Mouse (Mus musculus) cerebellum, adult 18-20 months (tissue): ENCODE measurements around the gene Rgl1.
"Not testable (repeated sequence)": the region's sequence is repeated elsewhere in the genome, so short reads cannot be mapped to it uniquely, and the experiment has no call there.

Source experiments
- DNase-seq, 2 experiments: peaks; one replicate each; pipeline ENCODE4 v3.0.0; 2021

The Rgl1 gene

DNA sequence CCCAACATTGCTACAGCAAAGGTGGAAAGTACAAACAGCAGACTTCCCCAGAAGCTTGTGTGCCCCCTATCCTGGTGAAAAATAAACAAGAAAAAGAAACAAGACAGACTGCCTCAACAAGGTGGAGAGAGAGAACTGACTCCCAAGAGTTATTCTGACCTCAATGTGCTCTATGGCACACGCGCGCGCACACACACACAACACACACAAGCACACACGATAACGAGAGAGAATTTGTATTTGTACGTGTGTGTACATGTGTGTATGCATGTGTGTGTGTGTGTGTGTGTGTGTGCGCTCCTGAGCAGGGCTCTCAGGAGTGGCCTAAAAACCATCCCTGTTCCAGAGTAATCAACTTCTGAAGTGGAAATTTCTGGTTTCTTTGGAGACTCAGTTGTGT lies 18.5 kb upstream of the Rgl1 start:
- no peak for DNase-seq

DNA sequence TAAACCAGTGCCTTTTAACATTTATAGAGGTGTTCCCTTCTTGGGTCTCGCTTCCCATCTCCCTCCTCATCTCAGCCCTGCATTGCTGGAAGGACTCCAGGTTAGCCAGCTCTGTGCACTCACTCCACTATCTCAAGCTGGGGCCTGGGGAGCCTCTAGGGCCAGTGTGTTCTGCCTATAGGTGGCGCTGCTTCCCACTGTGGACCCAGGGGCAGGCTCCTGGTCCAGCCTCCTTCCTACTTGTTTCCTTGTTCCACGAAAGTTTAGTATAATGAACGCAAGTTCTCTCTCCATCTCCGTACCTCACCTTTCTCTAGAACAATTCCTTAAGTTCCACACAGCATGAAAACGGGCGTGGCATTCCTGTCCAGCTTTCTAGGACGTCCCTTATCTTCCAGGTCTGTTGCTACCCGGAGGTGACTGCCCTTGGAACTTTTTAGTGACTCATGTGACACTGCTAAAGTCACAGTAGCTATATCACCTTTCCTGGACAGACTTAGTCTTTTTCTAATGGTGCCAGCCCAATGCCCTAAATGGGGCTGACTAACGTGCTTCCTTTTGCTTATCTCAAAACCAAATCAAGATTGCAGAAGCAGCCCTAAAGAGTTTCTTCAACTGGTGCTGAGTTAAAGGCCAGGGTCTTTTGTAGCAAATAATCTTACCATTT lies 13.1 kb upstream of the Rgl1 start:
- DNase-seq: peak; percentile 53 to 59

DNA sequence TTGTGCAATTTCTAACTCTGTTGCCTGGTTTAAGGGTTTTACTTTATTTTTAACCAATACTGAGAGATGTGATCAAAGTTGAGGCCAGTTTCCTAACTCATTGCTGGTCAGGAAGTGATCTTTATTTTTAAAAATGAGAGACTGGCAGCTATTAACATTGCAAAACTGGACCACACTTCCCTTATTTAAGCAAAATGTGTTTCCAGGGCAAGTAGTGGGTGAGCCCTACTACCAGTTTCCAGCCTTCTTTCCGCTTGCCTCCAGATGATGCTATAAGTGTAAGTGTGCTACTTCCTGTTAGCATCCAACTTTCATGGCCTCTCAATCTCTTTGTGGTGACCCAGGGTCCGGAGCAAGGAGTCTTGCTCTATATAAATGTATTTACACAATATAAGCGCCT lies 8.4 kb upstream of the Rgl1 start:
- DNase-seq: not testable (repeated sequence)

DNA sequence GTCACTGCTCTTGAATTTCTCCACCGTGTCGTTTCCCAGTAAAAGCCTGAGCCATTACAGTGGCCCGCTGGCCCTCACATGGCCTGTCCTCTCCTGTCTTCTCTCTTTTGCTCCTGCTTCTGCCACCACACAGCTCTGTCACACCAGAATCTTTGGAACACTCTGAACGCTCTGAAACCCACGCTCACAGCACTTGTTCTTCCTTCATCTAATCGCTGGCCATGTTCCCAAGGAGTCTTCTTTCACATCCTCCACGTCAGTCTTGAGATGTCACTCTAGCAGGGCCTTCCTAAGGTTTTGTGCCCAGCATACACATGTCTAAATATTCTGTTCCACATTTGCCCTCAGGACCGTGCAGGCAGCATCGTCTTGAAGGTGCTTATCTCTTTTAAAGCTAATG lies 4.9 kb upstream of the Rgl1 start:
- no peak for DNase-seq

DNA sequence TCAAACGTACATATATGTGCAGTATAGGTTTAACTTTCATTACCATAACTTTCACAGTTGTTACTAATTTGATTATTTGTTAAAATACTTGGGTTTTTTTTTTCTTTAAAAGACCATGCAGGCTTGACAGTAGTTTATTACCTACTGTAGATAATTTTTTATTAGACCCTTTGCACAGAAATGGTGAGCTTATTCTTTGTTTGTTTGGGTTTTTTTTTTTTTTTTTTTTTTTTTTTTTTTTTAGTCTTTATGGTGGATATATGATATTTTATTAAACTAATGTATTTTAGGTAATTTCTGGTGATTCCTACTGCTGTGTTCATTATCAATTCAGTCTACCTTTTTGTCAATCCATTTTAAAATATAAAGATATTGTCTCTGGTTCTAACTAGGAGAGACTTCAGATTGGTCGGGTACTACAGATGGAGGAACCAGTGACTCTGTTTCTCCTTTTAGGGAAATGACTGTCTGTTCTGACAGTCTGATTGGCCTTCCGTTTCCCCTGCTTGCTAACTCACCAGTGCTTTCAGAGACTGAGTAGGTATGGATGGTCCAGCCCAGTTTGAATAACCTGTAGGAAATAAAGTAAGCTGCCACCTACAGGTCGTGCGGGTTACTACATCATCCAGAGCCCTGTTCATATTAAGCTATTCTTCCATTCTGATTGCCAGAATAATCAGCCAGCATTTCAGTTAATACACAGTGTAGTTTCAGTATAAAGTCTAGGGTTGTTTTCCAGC lies 1.8 kb upstream of the Rgl1 start:
- peak; percentile 89 to 90 for DNase-seq

DNA sequence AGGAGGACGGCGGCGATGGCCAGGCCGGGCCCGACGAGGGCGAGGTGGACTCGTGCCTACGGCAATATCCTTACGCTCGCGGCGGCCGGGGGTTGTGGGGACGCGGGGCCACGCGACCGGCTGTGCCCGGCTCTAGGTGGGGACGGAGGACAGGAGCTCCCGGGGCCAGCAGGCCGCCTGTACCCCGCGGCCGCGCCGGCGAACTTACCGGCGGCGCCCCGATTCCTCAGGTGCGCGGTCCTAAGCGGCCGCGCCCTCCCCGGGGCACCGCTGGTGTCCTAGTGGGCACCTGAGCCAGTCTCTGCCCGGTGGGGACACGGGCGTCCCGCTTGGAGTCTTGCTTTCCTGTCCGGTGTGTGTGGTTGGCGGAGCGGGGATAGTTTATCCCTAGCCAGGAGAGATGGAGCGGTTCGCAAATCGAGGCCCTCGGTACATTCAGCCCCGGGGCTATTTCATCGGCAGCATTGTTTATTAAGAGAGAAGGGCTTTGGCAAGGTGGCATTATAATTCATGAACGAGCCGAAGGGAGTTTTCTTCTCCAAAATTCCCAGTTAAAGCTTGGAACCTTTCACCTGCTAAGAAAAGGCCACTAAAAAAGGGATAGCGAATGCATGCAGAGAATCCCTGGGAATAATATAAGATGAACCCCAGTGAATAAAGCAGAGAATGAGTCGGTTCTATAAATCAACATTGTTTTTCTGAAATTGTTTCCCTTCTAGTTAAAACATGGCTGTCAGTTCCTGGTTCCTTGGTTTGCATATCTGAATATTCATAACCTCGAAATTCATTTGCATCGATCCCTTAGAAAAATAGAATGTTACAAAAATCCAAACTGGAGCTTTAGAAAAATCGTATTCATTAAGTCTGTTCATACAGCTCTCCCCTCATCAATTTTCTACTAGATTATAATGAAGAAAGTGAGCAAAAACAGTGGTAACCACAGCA lies 925 bp upstream of the Rgl1 start:
- peak in 1 of 2 experiments; percentile 45 for DNase-seq

DNA sequence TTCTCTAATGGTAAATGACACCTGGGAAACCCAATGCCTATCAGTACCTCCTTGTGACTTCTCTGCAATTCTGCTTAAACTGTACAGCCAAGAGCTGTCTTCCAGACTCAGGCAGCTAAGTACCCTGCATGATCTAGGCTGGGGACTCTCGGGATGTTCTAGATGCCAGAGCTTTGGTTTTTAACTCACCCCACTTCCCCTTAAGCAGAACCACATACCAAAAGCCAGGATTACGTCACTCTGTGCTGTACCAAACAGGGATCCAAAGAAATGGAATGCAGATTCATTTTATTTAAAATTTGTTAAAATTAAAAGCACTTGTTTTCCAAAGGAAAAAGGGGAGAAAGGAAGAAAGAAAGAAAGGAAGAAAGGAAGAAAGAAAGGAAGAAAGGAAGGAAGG lies 4.4 kb downstream of the Rgl1 start:
- DNase-seq: no peak

DNA sequence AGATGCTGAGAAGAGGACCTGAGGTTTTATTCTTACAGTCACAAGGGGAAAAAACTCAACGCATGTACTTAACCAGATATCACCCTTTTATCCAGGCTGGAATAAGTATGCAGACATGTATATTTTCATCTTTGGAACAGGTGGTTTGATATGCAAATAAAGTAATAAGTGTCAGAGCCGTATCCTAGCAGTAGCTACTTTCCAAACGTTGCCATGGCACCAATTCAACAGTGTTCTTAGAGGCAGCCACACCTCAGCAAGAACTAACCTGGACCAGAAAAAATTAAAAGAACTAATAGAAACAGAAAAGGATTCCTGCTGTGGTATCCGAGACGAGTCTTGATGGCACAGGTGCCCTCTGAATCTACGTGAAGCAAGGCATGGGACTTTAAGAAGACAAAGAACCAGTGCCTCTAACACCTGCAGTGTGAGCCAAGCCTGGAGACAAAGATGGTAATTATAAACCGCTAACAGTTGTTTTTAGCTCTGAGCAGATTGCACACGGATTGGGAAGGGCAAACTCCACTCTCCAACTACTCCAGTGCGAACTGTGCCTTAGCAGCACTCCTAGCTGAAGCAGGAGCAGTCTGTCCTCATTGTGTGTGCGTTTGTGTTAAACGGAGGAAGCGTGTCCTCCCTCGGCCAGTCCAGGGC lies 15.7 kb downstream of the Rgl1 start, which contains the start of gene Apobec4:
Gene Apobec4, plus strand, starts transcription at position 240 of the 654 bp plus-strand sequence.
- DNase-seq: no peak

DNA sequence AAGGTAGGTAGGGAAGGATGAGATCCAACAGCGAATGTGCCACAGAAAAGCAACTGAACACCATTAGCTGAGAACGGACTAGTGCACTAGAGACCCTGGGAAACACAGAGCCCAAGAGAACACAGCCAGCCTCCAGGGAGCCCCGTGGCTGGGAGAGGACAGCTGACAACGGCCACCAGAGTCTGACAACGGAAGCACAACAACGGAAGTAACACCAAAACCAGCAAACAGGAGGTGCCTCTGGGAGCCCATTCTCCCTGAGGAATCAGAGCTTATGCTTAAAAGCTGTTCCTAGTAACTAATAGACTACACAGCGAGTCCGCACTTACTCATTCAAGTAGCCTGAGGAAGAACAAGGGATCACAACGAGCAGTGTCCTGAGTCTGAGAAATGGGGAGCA lies 16.9 kb downstream of the Rgl1 start:
- no peak for DNase-seq

DNA sequence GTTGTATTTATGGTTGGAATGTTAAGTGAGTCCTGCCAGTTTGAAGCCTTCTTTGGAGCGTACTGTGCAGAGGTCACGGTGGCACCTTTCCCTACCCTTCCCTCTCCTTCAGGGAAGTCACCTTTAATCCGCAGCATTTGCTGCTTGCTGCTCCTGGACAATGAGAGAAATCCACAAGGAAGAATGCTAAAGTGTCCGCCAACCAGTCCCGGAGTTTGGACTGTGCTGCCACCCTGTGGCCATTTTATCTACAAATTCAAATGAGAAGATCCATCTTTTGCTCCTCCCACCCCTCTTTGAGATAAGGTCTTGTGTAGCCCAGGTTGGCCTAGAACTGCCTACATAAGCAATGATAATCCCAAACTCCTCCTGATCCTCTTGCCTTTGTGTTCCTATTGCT lies 19.7 kb downstream of the Rgl1 start:
- peak; percentile 82 to 84 for DNase-seq

DNA sequence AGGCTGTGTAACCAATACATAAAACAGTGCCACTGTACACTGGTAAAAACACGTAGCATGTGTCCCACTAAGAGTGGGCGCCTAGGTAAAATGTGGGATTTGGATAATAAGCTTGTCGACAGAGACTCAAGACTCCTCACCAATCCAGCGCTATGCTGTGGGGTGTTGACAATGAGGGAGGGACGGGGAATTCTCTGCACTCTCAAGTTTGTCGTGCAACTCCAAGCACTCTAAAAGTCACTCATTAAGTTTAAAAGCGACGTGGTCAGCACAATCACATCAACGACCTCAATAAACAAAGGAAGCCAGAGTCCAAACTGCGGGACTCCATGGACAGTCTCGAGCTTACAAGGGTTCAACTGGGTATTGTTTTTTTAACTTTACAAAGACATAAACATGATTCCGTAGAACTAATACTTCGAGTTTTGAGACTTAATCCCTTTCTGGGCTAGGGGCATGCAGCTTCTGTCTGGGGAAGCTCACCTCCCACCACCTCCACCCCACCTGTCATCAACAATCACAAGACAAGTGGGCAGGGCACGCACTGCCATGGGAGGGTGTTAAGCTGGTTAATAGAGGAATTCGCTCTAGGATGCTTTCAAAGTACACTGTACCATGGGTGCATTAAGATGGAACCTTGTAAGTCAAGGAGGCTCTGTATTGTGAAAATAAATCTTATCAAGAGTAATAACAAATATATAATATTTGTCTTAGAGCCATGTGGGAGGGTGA lies 22.9 kb downstream of the Rgl1 start:
- DNase-seq: no peak

DNA sequence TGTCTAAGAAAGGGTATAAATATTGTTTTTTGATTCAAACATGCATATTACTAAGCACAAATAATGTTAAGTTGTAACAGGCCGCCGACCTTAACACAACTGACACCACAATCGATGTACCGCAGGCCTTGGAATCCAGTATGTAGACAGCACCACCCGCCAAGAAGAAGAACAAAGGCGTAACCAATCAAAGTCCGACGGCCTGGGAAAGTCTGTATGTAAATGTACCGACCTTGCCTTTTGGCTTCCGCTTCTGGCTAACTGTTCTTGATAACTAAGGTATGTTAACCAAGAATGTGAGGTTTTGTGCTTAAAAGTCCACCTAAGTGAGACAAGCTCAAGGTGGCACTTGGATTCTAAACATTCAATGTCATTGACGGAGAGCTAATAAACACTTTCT lies 26.8 kb downstream of the Rgl1 start:
- no peak for DNase-seq

DNA sequence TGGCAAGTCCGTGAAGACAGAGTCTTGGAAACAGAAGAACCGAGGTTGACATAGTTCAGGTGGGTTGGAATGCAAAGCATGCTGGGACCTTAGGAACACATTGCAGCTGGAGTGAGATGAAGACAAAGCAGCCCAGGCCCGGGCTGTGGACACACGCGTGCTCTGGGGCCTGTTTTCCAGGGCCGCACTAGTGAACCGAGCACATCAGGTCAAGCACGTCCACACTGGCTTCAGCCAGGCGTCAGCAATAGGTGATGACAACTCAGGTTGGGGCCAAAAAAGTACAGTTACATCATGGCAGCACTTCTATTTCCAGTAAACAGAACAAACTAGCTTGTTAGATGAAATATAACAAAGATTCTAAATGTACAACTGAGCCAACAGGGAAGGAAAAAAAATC lies 27.4 kb downstream of the Rgl1 start:
- no peak for DNase-seq

DNA sequence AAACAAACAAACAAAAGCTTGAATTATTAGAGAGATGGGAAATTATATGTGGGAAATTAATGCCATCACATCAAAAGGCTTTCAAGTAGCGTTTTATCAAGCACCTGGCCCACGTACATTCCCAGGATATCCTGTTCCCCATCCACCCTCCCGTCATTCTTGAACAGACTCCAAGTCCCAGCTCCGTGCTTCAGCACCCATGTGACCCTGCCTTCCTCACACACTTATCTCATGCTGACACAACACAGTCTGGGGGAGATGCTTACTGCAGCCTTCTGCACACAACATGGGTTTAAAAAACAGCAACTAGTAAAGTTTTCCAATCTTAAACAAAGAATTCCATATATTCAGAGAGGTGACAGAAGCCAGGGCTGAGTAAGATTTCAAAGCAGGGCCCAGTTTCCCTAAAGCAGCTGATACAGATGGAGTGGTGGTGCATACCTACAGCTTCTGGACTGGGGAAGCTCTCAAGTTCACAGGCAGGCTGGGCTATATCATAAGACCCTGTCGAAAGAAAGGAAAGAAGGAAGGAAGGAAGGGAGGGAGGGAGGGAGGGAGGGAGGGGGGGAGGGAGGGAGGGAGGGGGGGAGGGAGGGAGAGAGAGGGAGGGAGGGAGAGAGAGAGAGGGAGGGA lies 38.4 kb downstream of the Rgl1 start:
- no peak for DNase-seq

DNA sequence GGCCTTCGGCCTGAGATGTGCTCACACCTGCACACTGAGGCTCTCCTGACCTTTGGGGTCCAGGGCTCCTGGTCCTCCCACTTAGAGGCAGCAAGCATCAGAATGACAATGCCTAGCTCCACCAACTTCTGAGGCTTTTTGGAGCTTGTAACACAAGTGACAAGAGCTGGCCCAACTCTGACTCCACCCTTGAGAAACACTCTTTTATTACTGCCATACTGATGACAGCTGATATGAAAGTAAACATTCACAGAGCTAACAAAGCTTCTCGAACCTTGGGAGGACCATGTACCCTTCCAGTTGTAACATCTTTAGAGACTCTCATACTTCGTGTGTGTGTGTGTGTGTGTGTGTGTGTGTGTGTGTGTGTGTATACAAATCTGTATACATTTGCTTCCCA lies 40.1 kb downstream of the Rgl1 start:
- DNase-seq: no peak

DNA sequence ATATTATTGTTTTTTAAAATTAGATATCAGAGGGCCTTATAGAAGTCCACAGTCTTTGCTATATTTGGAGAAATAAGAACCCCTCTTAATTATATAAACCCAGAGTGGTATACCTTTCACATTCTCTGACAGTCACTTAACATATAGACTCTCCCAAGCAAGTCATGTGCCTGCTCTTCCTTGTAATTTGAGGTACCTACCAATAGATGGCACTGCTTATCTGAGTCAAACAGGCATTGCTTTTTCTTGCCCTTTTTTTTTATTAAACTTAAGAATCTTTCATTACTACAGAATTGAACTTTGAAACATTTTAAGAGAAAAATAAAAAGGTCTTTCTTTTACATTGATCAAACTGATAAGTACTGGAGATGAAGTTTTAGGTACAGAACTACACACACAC lies 41.9 kb downstream of the Rgl1 start:
- no peak for DNase-seq

DNA sequence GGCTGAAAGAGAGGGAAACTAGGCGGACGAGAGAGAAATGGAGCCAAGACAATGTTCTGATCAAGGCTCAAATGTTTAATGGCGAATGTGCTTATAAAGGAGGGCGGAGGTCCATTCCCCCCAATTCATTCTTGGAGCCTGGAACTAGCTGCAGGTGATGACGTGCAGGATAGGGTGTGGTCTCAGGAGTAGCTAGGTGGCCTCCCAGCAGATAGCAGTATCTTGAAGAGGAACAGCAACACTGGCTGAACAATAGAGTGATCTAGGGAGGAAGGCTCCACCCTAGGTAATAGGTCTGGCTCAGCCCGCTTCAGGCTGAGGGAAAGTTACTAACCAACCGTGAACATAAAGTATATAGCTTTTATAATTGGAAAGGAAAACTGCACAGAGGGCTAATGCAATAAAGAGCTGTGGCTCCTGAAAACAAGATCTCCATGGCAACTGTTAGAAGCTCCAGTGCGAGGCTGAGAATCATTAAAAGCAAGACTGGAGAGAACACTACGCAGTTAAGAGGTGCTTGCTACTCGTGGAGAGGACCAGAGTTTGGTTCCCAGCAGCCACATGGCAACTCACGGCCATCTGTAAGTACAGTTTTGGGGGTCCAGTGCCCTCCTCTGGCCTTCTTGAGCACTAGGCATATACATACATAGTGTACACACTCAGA lies 44.5 kb downstream of the Rgl1 start:
- DNase-seq: no peak

DNA sequence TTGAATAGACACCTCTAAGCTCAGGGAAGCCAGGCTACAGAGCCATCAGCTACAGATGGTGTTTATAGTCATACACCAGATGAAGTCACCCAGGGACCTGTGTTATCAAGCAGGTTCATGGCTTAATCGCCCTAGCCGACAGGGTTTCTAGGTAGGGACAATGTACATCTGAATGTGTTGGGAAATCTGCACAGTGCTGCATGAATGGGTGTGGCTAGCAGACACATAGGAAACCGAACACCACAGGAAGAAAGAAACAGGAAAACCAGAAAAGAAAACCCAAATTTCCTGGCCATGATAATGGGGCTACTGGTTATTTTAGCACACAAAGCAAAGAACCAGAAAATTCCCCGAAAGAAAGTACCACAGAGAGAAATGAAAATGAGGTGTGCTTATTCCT lies 45.2 kb downstream of the Rgl1 start:
- DNase-seq: no peak

DNA sequence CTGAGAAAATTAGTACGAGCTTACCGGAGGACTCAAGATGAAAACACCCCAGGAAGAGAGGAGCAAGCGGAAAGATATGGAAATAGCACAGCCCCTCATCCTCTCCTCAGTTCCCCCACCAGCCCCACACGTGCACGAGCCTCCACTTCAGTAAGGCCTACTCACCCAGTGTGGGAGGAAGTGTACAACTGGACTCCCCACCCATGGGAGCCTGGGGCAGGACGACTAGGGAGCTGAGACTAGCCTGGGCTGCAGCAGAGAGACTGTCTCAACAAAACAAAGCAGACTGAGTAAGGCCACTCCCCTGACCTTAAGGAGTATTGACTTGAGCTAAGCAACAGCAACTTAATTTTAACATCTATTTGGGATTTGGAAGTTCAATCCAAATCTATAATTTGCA lies 48.0 kb downstream of the Rgl1 start:
- no peak for DNase-seq

DNA sequence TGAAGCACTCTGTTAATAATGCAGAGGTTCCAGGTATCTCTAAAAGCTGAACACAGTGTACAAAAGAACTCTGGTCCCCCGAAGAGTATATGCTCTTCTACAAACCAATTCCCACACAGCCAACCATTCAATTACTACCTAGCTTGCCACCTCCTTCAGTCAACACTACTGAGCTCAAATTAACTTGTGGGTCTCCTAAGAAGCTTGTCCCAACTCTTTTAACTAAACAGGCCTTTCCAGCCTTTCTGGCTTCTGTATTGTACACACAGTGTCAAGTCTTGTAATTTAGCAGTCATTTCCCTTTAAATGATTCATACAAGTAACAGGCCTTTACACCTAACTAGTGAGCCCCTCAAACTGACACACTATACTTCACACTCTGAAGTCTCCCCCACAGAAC lies 48.8 kb downstream of the Rgl1 start:
- DNase-seq: no peak

DNA sequence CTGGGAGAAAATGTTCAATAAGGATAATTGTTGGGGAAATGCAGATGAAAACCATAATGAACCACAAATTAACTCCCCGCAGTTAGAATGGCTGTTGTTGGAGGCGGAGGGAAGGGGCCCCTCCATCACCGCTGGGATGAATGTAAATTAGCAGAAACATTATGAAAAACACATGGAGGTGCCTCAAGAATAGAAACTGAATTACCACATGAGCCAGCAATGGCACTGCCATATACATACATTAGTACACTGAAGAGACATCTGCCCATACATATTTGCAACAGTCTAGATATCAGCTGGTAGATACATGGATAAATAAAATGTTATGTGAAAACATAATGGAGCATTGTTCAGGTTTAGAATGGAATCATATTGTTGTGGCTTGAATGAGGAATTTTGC lies 51.7 kb downstream of the Rgl1 start:
- DNase-seq: no peak
